Mouse (Mus musculus) embryonic facial prominence, embryonic 12.5 days (tissue): ENCODE results near the gene Josd2. TPM values are rescaled to one million over a fixed set of nuclear protein-coding genes. Genes with fewer than 3 reads are reported as not detected.

ENCODE experiments used
- ATAC-seq: fragments of 200-750 bp; cut with Nextera tagmentation; 2 replicates; pipeline ENCODE4 v1.8.0; 2017; ENCODE audit not compliant: insufficient number of reproducible peaks, insufficient read depth, low FRiP score, low TSS enrichment
- H3K27ac ChIP-seq: fragments of 300-500 bp; sonication (generic); 2 replicates; pipeline ENCODE4 v1.5.1; 2016; ENCODE audit warnings: mild to moderate bottlenecking
- H3K27me3 ChIP-seq: fragments of 300-500 bp; sonication (generic); 2 replicates; pipeline ENCODE4 v1.6.1; 2016; ENCODE audit warnings: mild to moderate bottlenecking, moderate library complexity
- H3K36me3 ChIP-seq: fragments of 300-500 bp; sonication (generic); 2 replicates; pipeline ENCODE4 v1.6.1; 2016; ENCODE audit warnings: mild to moderate bottlenecking
- H3K4me1 ChIP-seq: fragments of 300-500 bp; sonication (generic); 2 replicates; pipeline ENCODE4 v1.6.1; 2016
- H3K4me2 ChIP-seq: fragments of 300-500 bp; sonication (generic); replicated peaks from 2 replicates; pipeline ENCODE4 v1.6.1; 2016; ENCODE audit warnings: mild to moderate bottlenecking, moderate library complexity
- H3K4me3 ChIP-seq: fragments of 300-500 bp; sonication (generic); 2 replicates; pipeline ENCODE4 v1.5.1; 2016; ENCODE audit warnings: mild to moderate bottlenecking
- H3K9ac ChIP-seq: fragments of 300-500 bp; sonication (generic); 2 replicates; pipeline ENCODE4 v1.6.1; 2016; ENCODE audit warnings: mild to moderate bottlenecking, moderate library complexity
- H3K9me3 ChIP-seq: fragments of 300-500 bp; sonication (generic); 2 replicates; pipeline ENCODE4 v1.6.1; 2016; ENCODE audit warnings: mild to moderate bottlenecking, moderate library complexity
- WGBS: fragments of 180-500 bp; shearing (Covaris S2); methylation state at CpG from one replicate; pipeline ENCODE4 v1.1.7; 2016; 5-methylcytosine and 5-hydroxymethylcytosine counted together
- polyA plus RNA-seq: library from polyadenylated mRNA; unstranded; fragments of >200 nt; fragmentation: Nextera tagmentation; extraction: Ambion mirVana; gene quantifications from 2 replicates; pipeline ENCODE4 v1.2.1, GENCODE M21; 2016

Josd2 gene
- polyA plus RNA-seq, 1 experiment from 2014 or later = 80.4 TPM

DNA sequence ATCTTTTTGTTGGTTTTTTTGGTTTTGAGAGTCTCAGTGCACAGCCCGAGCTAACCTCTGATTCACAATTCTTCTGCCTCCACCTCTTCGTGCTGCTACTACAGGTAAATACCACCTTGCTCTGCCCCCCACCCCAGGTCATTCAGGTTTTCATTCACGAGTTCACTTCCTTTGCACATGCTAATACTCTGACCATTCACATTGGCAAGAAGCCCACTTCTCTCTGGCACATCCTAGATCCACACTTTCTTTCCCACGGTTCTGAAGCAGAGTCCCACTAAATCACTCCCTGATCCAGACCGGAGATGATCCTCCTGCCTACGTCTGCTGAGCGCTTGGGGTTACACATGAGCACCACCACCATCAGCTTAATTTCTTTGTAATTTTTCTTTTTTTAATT is 27.3 kb downstream of the Josd2 start:
- peaks cover 40% of the 10 kb centered on the region for H3K36me3 ChIP-seq
- 86% methylated on average over 7 of the region's 7 CpGs for WGBS
- peak overlapping the region; percentile 74; the same call in 1 of the 2 replicates for H3K9ac ChIP-seq
- no peak overlapping the region for H3K27ac ChIP-seq
- no peak for ATAC-seq
- H3K27me3 ChIP-seq = no peaks in the 10 kb centered on the region
- H3K4me1 ChIP-seq = peaks cover 12% of the 10 kb centered on the region
- no peaks in the 10 kb centered on the region for H3K9me3 ChIP-seq
- peak overlapping the region; percentile 68 for H3K4me2 ChIP-seq
- peak overlapping the region; percentile 68; the same call in 1 of the 2 replicates for H3K4me3 ChIP-seq

DNA sequence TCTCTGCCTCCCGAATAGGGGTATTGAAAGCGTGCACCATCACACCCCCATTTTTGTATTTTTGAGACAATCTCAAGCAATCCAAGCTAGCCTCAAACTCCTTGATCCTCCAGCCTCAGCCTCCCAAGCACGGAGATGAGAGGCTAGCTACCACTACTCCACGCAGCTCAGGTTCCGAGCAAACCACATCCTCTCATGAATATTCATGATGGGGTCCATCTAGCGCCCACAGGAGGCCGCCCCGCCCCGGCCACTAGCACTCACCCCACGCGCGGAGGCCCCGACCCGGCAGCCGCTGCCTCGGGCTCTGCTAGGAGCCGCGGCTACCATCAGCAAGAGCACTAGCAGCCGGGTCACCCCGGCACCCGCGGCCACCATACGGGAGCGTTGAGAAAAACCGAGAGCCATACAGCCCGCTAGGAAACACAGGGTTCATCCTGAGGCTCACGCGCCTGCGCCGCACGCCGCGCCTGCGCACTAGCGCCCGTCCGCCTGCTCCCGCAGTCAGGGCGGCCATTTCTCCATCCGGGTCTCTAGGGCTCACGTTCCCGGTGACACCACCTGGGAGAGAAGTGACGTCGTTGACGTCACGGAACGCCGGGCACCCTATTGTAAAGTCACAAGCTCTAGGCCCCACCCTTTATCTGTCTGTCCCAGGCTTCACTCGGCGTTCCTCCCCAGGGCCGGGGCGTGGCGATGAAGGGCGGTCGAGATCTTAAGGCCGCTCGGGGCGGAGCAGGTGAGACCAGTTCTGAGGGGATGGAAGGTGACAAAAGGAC is 28.4 kb downstream of the Josd2 start, which contains the start of the genes Emc10 and Fam71e1:
Gene Emc10 (minus strand): TSS at position 538 of the 779 bp plus-strand sequence.
Gene Fam71e1 (plus strand): TSS at position 590 of the 779 bp plus-strand sequence.
- H3K4me3 ChIP-seq = peak within 1 kb of the TSS; percentile 68
- H3K27ac ChIP-seq = peak within 1 kb of the TSS; percentile 94
- H3K4me1 ChIP-seq = peaks cover 12% of the 10 kb centered on the region
- H3K9ac ChIP-seq = peak within 1 kb of the TSS; percentile 74
- WGBS = 1% methylated on average over 58 of the region's 58 CpGs
- H3K9me3 ChIP-seq = no peaks in the 10 kb centered on the region
- H3K27me3 ChIP-seq = no peaks in the 10 kb centered on the region
- ATAC-seq = peak; percentile 86
- H3K4me2 ChIP-seq = peak within 1 kb of the TSS; percentile 68
- H3K36me3 ChIP-seq = peaks cover 29% of the 10 kb centered on the region

DNA sequence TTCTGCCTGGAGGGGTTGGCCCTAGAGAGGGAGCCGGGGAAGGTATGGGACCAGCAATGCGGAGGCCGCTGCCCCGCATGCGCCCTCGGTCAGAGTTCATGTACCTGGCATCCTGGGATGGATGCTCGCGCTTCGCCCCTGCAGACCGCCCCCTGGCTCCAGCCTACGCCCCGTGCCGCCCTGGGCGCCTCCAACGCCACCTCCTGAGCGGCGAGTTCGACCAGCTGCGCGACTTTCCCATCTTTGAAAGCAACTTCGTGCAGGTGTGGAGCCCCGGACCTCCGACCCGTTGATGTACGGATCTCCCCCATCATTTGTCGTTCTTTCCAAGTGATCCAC is 29.0 kb downstream of the Josd2 start:
- Histone ChIP-seq H3K27ac (peak overlapping the region; percentile 94), H3K36me3 (peaks cover 24% of the 10 kb centered on the region), H3K27me3 (no peaks in the 10 kb centered on the region), H3K4me2 (peak overlapping the region; percentile 68), H3K4me1 (peaks cover 12% of the 10 kb centered on the region), H3K4me3 (peak overlapping the region; percentile 68), H3K9me3 (no peaks in the 10 kb centered on the region), H3K9ac (peak overlapping the region; percentile 74)
- no peak for ATAC-seq
- WGBS = under 1% methylated on average over 26 of the region's 26 CpGs

DNA sequence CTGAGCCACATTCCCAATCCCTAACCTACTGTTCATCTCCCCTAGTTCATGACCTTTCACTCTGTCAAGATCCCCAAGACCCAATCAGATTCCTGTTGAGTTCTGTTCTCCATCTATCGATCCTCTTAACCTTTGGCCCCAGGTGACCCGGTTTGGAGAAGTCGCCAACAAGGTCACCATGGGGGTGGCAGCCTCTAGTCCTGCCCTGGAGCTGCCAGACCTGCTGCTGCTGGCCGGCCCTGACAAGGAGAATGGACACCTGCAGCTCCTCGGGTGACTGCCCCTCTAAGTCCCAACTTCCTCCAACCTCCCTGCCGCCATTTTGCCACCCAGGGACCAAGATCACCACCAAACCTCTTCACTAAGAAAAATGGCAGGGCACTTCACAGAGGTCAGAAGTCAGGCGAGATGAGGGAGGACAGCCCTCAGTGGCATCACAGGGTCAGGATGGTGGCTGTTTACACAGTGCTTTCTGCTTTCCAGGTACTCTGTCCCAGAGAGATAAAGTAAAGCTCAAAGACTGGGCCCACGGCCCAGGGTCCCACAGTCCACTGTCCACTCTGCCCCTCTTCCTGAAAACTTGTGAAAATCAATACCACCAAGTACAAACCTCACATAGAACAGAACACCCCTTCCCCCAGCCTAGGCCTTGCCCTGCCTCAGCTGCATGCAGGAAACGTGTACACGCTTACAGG is 29.7 kb downstream of the Josd2 start:
- Histone ChIP-seq H3K4me1 (peaks cover 12% of the 10 kb centered on the region), H3K36me3 (peaks cover 16% of the 10 kb centered on the region), H3K27ac (no peak overlapping the region), H3K4me2 (peak overlapping the region; percentile 68), H3K4me3 (peak overlapping the region; percentile 68), H3K27me3 (no peaks in the 10 kb centered on the region), H3K9me3 (no peaks in the 10 kb centered on the region), H3K9ac (peak overlapping the region; percentile 74; the same call in 1 of the 2 replicates)
- ATAC-seq = no peak
- 85% methylated on average over 10 of the region's 10 CpGs for WGBS

DNA sequence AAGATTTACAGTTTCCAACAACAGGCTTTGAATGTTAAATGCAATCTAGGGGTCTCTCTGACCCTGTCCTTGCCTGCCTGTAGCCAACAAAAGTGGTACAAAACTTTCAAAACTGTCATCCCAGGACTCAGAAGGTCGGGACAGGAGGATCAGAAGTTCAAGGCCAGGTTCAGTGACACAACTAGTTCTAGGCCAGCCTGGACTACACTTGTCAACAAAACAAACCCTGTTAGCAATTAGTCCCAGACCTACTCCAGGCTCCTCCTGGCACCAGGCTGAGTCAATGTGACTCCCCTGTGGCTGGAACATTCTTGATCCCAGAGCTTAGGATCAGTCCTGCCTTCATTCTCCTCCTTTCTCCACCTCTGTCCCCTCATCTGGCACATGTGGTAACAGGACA is 31.1 kb downstream of the Josd2 start:
- Histone ChIP-seq H3K27ac (no peak overlapping the region), H3K4me1 (peaks cover 12% of the 10 kb centered on the region), H3K4me3 (no peak overlapping the region), H3K9ac (no peak overlapping the region), H3K9me3 (no peaks in the 10 kb centered on the region), H3K27me3 (no peaks in the 10 kb centered on the region), H3K36me3 (0 out of 2 replicates have a peak, but pooled peaks cover 4% of the 10 kb centered on the region), H3K4me2 (no peak overlapping the region)
- no peak for ATAC-seq
- 73% methylated on average over 1 of the region's 1 CpGs for WGBS

DNA sequence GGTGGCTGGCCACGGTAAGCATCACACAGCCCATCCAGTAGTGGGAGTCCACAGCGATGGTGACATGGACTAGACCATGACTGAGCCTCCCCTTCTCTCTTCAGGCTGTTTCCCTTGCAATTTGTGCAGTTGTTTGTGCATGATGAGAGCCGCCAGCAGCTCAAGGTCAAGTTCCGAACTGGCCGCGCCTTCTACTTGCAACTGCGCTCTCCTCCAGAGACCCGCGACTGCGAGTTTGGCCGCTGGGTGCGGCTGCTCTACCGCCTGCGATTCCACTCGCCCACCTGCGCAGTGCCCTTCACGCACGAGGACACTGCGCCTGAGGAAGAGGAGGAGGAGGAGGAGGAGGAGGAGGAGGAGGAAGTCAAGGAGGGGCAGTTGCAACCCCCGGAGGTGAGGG is 32.3 kb downstream of the Josd2 start:
- H3K27ac ChIP-seq = no peak overlapping the region

DNA sequence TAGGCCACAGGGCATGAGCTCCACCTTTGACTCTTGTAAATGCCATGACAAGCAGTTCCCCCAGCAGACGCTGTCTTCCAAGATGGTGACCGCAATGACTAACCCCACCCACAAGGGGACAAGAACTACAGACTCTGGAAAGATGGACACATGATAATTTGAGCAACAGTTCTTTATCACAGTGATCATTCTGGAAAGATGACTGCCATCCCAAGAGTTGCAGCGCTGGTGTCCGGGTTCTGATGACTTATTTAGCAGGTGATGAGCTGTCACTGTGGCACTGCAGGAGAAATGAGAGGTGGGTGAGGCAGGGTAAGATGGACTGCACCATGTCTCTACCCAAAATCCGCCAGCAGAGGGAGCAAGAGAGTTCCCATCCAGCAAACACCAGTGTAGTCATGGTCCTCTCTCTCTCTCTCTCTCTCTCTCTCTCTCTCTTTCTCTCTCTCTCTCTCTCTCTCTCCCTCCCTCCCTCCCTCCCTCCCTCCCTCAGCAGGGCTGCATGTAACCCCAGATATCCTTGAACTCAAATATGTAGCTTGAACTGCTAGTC is 33.9 kb downstream of the Josd2 start:
- 36% methylated on average over 5 of the region's 5 CpGs for WGBS
- ATAC-seq = no peak

More for the DNA sequence above, 32.3 kb downstream of the Josd2 start:
- Histone ChIP-seq H3K9ac (no peak overlapping the region), H3K4me2 (no peak overlapping the region), H3K9me3 (no peaks in the 10 kb centered on the region), H3K4me3 (no peak overlapping the region), H3K4me1 (peaks cover 12% of the 10 kb centered on the region), H3K27me3 (no peaks in the 10 kb centered on the region), H3K36me3 (no peaks in the 10 kb centered on the region)
- 63% methylated on average over 20 of the region's 20 CpGs for WGBS
- no peak for ATAC-seq

DNA sequence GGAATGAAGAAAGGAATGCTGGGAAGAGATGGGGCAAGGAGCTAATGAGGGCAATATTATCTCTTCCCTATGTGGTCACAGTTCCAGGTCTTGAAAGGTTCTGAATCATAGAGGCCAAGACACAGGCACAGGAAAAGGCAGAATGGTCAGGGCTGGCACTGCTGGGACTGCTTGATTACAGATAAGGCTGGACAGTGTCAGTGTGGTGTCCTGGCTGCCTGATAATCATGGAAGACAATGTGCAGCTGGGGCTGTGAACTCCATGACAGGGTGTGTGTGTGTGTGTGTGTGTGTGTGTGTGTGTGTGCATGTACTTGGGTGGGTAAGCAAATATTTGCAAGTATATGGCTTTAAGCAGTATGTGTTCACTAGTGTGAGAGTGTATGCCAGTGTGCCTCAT is 39.7 kb downstream of the Josd2 start:
- H3K4me1 ChIP-seq = no peaks in the 10 kb centered on the region
- H3K27ac ChIP-seq = no peak overlapping the region
- no peak overlapping the region for H3K4me2 ChIP-seq
- H3K9ac ChIP-seq = no peak overlapping the region
- H3K9me3 ChIP-seq = peaks cover 4% of the 10 kb centered on the region
- no peak overlapping the region for H3K4me3 ChIP-seq
- H3K27me3 ChIP-seq = 0 out of 2 replicates have a peak, but pooled peaks cover 6% of the 10 kb centered on the region
- H3K36me3 ChIP-seq = no peaks in the 10 kb centered on the region
- no peak for ATAC-seq

More for the DNA sequence above, 33.9 kb downstream of the Josd2 start:
- H3K4me3 ChIP-seq = no peak overlapping the region
- no peak overlapping the region for H3K27ac ChIP-seq
- H3K9ac ChIP-seq = no peak overlapping the region
- H3K27me3 ChIP-seq = no peaks in the 10 kb centered on the region
- H3K9me3 ChIP-seq = no peaks in the 10 kb centered on the region
- H3K4me1 ChIP-seq = 0 out of 2 replicates have a peak, but pooled peaks cover 4% of the 10 kb centered on the region
- H3K36me3 ChIP-seq = no peaks in the 10 kb centered on the region
- H3K4me2 ChIP-seq = no peak overlapping the region

DNA sequence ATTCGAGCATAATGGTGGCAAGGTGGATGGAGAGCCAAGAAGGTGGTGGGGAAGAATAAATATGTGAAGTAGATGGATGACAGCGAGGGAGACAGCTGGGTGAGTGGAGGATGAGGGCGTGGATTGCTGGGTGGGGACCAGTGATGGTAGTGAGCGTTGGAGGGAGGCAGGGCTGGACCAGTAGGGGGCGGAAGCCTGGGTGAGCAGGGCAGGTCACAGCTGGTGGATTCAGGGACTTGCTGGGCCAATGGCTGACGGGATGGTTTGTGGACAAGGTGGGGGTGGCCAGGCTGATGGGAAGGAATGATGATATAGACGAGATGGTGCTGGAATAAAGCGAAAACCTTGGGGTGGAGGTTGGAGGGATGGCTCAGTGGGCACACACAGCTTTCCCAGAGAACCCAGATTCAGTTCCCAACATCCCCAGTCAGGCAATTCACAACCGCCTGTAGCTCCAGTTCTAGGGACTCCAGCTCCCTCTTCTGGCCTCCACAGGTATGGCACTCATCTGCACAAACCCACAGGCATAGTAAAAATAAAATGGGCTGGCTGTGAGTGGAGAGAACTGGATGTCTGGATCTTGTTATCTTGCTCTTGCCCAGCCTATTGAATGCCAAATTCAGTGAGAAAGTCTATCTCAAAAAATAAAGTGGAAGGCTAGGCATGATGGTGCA is 51.6 kb downstream of the Josd2 start:
- no peaks in the 10 kb centered on the region for H3K36me3 ChIP-seq
- peaks cover 48% of the 10 kb centered on the region for H3K27me3 ChIP-seq
- no peaks in the 10 kb centered on the region for H3K4me1 ChIP-seq
- H3K9me3 ChIP-seq = no peaks in the 10 kb centered on the region
- no peak overlapping the region for H3K4me2 ChIP-seq
- ATAC-seq = no peak
- H3K4me3 ChIP-seq = no peak overlapping the region
- 68% methylated on average over 9 of the region's 9 CpGs for WGBS
- H3K27ac ChIP-seq = no peak overlapping the region
- H3K9ac ChIP-seq = no peak overlapping the region

DNA sequence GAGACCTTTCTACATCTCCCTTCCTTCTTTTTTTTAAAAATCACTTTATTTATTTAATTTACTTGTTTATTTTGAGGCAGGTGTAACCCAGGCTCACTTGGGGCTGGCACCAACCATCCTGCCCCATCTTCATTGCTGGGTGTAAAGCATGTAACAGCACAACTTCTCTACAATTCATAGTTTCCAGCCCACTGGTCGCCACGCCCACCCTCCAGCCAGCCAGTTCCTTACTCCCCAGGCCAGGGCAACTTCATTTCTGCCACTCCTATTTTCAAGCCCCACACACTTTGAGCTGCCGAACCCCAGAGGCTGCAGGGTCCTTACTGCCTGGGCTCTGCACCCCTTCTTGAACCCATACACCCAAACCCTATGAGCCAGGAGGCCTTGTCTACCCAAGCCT is 53.2 kb downstream of the Josd2 start:
- Histone ChIP-seq H3K36me3 (no peaks in the 10 kb centered on the region), H3K27me3 (peaks cover 60% of the 10 kb centered on the region), H3K4me2 (no peak overlapping the region), H3K27ac (no peak overlapping the region), H3K4me1 (peaks cover 3% of the 10 kb centered on the region; the same call in 1 of the 2 replicates), H3K4me3 (no peak overlapping the region), H3K9ac (no peak overlapping the region), H3K9me3 (no peaks in the 10 kb centered on the region)
- 64% methylated on average over 3 of the region's 3 CpGs for WGBS
- ATAC-seq = no peak
